Mouse (Mus musculus): Measurements from ENCODE around the gene Trir.

Trir gene

DNA sequence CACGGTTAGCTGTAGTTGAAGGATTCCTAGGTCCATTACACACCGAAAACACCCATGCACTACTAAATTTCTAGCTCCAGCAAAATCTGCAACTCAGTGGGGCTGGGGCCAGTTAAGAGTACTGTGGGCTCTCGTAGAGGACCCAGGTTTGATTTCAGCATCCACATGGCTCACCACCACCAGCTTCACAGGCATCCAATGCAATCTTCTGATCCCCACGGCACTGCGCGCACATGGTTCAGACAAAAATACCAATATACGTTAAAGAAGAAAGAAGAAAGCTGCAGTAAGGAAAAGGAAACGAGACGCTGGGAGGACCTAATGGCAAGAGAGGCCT lies 9.7 kb downstream of the Trir start:
- DNase-seq (ENCODE audit: low spot score): no peak

DNA sequence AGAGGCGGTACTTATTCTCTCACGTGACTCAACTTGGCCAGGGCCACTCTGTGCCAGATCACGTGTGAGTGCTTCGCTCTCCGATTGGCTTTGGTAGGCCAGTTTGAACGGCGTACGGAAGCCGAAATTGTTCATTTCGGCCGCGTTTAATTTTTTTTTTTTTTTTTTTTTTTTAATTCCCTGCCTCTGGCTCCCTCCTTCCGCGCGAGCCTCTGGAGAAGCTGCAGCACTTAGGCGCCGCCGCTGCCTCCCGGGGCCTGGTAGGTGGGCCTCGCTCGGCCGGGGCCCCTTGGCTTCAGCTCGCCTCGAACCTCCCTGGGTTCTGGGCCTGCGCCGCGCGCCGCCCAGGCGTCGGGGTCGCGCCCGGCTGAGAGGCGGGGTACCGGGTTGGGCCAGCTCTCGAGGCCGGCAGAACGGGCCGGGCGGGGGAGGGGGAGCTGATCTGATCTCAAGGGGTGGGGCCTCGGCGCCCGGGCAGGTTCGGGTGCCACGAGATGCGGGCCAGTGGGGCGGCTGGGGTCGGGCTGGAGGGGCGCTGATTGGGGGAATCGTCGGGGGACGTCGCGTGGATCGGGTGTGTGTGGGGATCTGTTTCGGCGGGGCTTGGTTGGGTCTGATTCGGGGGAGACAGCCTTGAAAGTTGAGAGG lies 10.2 kb downstream of the Trir start, which contains the start of gene Tnpo2:
TSS of gene Tnpo2 (plus strand) at position 198 of the 648 bp plus-strand sequence.
- DNase-seq (ENCODE audit: low spot score): peak; percentile 93

DNA sequence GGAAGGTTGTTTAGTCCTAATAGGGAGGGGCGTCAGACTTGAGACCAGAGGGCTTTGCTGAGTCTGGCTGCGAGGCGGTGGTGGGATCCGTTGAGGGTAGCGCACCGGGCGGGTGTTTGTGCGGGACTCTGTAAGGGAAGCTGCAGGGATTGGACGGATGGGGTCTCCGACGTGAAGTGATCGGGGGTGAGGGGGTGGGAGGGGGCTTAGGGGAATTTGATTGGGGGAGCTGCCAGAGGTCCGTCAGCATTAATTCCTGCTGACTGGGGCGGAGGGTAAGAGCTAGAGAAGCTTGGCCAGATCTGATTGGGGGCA lies 10.7 kb downstream of the Trir start:
- DNase-seq (ENCODE audit: low spot score): no peak

DNA sequence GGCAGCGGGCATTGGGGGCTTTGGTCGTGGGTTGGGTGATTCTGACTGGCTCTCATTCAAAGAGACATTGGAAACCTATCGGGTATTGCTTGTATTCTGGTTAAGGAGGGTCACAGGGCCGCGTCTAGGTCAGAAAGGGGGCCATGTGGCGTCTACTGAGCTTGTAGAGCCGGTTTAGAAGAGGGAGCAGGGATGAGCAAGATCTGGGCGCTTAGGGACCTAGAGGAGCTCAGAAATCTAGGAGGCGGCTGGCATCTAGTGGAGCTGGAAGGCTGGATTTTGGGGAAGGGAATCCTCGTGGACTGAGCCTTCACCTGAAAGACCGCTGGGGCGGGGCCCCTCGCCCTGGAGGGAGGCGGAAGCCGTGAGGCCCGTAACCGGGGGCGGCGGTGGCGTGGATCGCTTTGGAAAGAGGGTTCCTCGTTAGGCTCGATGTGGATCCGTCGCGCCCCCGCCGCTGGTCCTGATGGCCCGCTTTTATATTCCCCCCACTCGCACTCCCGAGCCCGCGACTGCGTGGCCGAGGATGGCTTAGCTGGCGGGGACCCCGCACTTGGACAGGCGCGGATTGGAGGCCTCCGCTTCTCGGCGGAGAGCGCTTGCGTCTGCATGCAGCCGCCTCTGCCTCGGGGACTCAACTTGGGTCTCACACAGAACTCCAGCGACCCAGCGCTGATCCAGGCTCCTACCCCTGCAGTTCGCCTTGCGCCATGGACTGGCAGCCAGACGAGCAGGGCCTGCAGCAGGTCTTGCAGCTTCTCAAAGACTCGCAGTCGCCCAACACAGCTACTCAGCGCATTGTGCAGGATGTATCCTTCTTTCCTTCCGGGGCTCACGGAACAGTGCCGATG lies 11.3 kb downstream of the Trir start:
- DNase-seq (ENCODE audit: low spot score): peak; percentile 68

DNA sequence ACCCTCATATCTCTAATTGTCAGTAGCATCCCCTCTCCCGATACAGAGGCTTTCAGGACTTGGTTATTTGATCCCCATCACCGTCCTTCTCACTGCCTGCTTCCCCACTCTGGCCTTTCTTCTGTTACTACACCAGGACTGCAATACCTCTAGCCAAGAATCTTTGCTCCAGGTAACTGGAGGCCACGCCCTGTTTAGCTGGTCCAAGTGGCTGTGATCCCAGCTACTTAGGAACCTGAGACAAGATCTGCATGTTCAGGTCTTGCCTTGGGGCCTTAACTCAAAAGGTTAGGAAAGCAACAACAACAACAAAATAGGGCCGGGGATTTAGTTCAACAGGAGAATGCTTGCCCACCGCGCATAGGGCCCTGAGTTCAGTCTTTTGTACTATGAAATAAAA lies 17.0 kb downstream of the Trir start:
- no peak for DNase-seq (ENCODE audit: low spot score)

DNA sequence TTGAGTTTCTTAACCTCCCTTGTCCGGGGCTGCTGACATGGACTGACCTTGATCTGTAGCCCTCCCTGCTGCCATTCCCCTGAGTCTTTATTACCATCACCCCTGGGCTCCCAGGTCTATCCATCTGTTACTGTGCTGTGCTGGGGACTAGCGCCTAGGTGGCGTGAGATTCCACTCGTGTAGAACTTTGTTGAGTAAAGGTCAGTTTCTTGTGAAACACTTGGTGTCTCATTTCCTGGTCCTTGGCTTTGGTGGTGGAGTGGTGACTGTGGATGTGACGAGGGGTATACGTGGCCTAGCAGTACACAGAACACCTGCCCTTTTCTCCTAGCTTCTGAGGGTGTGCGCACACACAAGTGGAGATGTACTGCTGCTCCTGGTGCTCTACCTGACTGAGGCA lies 30.7 kb downstream of the Trir start:
- no peak for DNase-seq (ENCODE audit: low spot score)

DNA sequence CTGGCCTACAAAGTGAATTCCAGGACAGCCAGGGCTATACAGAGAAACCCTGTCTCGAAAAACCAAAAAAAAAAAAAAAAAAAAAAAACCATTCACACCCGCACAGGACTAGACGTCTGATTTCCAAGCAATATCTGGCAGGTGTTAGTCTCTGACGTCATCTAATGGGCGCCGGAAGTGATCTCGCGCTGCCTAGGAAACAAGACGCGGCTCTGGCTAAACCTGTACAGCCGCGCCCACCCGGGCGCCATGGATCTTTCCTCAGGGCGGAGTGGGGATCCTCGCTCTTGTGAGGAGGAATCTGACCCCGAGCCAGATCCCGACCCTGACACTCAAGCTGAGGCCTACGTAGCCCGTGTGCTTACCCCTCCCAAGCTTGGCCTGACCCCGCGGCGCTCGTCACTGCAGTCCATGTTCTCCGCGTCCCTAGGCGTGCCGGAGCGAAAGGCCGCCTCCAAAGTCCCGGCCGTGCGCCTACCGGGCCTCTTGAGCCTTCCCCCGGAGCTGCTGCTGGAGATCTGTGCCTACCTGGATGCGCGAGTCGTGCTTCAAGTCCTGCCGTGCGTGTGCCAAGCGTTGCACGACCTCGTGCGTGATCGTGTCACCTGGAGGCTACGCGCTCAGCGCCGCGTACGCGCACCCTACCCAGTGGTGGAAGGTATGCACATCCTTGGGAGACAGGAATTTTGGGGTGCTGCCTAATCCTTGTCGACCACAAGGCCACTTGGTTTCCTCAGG lies 33.4 kb downstream of the Trir start, which contains the start of gene Fbxw9:
TSS of gene Fbxw9 (plus strand) at position 177 of the 738 bp plus-strand sequence.
- peak; percentile 90 for DNase-seq (ENCODE audit: low spot score)

DNA sequence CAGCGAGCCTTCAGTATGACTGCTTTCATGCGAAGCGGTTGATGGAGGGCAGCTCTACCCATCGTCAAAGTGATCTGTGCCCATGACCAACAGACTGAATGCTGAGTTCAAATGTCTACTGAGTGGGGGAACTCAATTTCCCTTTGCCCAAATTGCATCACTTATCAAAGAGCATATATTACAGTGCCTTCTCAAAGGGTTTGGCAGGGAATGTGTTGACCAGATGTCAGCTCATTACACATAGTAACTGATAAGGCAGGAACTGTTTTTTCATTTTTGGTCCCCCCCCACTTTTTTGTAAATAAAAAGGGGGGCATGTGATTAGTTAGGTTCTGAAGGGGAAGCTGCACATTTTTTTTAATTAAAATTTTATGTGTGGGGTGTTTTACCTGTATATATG lies 36.0 kb downstream of the Trir start:
- DNase-seq (ENCODE audit: low spot score): no peak

DNA sequence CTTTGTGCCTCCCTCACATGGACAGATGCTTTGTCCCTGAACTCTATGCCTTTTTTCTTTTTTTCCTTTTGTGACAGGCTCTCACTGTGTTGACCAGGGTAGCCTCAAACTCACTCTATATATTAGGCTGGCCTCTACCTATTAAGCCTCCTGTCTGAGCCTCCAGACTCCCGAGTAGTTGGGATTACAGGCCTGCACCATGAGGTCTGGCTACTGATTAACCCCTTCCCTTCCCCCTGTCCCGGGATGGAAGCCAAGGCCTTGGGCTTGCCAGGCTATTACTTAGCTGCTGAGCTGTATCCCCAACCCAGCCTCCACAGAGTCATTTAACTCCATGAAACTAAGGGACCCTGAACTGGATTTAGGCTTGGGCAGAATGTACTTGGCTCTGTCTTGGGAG lies 38.6 kb downstream of the Trir start:
- peak; percentile 76 for DNase-seq (ENCODE audit: low spot score)

DNA sequence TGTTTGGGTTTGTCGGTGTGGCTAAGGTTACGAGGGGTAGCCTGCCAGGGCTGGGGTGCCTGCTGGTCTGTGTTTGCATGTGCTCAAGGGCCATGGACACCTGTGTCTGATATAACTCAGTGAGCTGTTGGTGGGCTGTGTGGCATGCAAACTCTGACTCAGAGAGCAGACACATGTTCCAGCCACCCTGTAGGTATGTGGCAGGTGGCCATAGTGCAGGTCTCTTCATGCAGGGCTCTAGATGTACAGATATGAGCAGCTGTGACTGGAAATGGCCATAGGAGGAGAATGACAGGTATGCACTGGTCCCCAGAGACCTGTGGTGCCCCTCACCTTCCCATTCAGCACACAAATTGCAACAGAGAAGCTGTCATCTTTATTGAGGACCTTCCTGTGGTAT lies 40.5 kb downstream of the Trir start:
- DNase-seq (ENCODE audit: low spot score): no peak

DNA sequence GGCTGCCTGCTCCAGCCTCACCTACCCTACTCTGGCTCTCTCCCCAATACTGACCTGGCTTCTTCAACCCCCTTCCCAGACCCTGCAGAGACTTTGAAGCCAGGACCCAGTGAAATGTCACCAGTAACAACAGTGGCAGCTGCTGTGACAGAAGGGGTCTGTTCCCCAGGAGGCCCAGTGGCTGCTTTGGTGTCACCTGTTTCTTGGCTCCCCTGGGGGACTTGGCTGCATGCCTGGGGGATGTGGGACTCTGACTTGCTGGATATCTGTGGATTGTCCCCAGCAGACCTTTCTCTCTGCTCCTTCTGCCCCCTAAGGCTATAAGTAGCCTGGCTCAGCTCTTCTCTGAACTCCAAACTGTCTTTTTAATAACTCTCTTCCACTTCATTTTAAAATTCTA lies 41.4 kb downstream of the Trir start, which contains the start of gene Gm5741:
TSS of gene Gm5741 (minus strand) at position 1 of the 400 bp plus-strand sequence.
- no peak for DNase-seq (ENCODE audit: low spot score)

DNA sequence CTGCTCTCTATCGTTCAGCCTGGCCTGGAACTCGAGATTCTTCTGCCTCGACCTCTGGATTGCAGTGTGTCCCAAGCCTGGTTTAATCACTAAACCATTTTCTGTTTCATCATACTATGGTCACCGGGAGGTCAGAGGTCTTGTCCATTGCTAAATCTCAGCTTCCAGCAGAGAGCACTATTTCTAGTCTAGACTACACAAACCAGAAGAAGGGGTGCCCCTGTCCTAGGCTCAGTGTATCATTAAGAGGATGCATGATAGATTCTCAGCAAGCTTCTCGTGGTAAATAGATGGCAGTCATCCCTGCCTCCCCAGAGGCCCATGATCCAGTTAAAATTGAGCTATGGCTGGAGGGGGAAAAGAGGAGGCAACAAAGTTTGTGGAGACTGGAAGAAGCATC lies 44.4 kb downstream of the Trir start:
- peak; percentile 84 for DNase-seq (ENCODE audit: low spot score)

DNA sequence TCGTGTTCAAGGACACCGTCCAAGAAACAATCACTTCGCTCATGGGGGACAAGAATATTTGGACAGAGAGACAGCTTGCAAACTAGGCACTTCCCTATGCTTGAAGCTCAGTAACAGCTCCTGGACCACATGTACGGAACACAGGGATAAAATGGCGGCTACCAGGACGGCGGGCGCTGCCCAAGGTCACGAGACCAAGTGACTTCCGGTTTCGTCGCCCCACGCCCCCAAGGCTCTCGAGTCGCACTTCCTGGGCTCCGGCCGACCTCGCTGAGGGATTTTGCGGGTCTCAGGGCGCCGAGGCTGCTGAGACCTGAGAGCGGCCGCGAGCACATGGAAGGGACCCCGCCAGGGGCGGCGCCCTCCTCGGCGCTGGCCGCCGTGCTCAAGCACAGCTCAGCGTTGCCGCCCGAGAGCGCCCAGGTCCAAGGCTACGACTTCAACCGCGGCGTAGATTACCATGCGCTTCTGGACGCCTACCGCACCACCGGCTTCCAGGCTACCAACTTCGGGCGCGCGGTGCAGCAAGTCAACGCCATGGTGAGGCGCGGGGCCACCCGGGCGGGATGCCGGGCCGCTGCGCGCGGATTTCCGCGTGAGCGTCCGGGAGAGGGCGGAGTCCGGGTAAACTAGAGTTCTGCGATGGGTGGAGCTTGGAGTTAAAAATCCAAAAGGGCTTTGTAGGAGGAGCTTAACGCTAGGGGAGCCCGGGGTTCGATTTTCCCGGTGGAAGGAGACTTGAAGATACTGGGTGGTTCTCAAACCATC lies 45.1 kb downstream of the Trir start, which contains the start of gene Dhps:
TSS of gene Dhps (plus strand) at position 244 of the 768 bp plus-strand sequence.
- DNase-seq (ENCODE audit: low spot score): peak; percentile 91

DNA sequence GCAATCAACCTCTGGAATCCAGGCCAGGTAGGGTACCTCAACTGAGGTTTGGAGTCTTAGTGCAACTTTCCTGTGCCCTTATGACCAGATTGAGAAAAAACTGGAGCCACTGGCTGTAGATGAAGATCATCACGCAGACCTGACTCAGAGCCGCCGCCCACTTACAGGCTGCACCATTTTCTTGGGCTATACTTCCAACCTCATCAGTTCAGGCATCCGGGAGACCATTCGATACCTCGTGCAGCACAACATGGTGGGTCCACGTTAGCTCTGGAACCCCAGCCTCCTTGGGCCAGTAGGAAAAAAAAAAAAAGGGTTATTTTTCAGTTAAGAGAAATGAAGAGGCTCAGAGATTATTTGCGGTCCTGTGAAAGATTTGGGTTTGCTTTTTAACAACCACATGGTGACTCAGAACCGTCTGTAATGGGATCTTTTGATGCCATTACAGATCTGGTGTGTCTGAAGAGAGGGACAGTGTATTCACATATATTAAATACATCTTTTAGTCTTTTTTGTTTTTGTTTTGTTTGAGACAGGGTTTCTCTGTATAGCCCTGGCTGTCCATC lies 45.8 kb downstream of the Trir start:
- no peak for DNase-seq (ENCODE audit: low spot score)

DNA sequence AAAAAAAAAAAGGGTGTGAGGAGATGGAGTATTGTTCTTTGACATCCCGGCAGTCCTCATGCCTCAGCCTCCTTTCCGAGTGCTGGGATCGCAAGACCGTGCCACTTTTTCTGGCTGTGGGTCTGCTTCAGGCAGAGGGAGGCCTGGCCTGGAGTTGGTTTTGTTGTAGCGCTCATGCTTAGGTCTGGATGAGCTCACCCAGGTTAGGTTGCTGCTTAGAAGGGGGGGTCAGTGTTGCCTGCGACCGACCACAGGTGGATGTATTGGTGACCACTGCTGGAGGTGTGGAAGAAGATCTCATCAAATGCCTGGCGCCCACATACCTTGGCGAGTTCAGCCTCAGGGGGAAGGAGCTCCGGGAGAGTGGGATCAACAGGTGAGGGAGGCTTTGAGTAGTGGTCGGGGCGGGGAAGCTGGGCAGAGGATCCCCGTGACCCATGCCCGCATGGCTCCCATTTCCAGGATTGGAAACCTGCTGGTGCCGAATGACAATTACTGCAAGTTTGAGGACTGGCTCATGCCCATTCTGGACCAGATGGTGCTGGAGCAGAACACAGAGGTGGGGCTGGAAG lies 46.5 kb downstream of the Trir start:
- DNase-seq (ENCODE audit: low spot score): no peak

DNA sequence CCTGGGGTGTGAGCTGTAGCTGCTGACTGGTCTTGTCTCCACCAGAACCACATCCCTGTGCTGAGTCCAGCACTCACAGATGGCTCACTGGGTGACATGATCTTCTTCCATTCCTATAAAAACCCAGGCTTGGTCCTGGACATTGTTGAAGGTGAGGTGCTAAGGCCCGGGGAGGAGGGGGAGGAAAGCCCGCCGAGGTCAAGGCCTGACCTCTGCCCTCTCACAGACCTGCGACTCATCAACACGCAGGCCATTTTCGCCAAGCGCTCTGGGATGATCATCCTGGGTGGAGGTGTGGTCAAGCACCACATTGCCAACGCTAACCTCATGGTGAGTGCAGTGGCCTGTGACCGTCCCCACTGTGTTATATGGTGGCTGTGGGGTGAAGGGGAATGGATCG lies 47.5 kb downstream of the Trir start:
- no peak for DNase-seq (ENCODE audit: low spot score)

DNA sequence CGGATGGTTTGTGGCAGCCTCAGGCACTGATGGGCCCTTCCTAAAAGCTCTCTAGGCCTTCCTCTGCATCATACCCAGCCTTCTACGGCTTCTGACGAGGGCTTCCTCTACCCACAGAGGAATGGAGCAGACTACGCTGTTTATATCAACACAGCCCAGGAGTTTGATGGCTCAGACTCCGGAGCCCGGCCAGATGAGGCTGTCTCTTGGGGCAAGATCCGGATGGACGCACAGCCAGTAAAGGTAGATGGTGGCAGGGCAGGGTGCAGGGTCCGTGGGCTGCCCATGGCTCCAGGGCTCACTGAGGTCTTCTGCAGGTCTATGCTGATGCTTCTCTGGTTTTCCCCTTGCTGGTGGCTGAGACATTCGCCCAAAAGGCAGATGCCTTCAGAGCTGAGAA lies 48.0 kb downstream of the Trir start:
- no peak for DNase-seq (ENCODE audit: low spot score)

DNA sequence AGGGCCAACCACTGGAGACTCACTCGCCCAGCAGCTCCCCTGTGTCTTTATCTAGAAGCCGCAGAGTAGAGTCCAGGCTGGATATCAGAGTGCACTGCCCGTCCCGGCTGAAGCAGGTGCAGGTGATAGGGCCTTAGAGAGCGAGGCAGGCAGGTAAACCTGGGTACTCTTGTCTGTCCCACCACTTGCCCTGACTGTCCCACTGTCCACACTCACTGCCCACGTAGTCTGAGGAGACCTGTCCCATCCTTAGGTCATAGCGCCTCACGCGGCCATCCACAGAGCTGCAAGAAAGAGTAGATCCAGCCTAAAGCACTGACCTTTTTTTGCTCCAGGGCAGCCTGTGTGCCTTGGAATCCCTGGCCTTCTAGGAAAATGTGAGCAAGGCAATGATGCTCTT lies 49.4 kb downstream of the Trir start:
- no peak for DNase-seq (ENCODE audit: low spot score)

DNA sequence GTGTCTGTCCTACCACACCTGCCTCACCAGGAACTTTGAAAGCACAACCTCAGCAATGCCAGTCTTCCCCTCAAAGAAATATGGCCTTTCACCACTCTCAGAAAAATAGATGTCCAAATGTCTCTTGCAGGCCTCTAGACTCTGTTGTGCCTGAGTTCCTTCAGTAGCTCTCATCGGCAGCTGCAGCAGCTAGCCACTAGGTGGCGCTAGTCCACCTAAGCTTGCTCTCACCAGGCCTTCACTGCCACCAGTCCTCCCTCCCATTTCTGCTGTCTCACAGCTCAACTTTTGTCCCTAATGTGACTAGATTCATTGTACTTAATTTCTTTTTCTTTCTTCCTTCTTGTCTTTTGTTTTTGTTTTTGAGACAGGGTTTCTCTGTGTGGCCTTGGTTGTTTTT lies 50.4 kb downstream of the Trir start:
- DNase-seq (ENCODE audit: low spot score): peak; percentile 66

Measured in yolk sac, embryonic 10.5 days (tissue).